Mouse (Mus musculus) liver, adult 2 months (tissue): ENCODE data around the gene Ccdc85c.

Source experiments
- CTCF ChIP-seq: fragments of 200-500 bp; IDR thresholded peaks from 2 replicates; pipeline ENCODE4 v1.5.1; 2011; ENCODE audit warnings: low read depth, low read length, control low read depth
- POLR2A ChIP-seq: fragments of 200-500 bp; IDR thresholded peaks from 2 replicates; pipeline ENCODE4 v1.6.1; 2011; ENCODE audit warnings: low read length, control low read depth; ENCODE audit not compliant: insufficient read depth; ENCODE audit errors: extremely low read depth

DNA sequence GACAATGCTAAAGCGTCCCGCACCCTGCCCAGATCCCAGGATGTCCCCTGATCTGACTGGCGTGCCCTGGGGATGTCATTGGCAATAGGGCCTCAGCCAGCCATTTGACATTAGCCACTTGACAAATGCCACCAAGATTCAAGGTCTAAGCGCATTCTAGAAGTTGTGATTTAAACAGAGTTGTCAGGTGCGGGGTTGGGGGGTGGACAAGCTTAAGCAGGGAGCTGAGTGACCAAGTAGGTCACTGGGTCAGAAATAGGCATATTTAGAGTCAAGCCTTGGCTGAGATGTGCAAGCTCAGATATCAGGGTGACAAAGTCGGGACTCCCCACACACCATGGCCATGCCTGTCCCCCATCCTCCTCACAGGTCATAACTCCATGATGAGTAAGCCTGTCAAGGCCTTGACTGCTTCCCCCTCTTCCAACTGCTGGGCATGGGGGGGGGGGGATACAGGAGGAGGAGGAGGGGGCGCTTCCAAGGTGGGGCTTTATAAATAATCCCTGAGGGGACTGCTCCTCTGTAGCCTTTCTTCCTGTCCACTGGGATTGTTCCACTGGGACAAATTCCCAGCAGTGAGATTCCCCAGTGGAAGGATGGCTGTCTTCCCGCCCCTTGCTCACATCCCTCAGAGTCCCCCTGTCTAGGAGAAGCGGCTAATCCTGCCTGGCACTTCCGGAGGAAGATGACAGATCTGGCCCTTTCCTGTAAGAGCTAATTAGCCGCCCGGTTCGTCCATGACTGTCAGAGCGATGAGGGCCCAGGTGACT, 9.4 kb upstream of the Ccdc85c start:
- TF ChIP-seq CTCF (no peak), POLR2A (no peak)
